Mouse (Mus musculus): ENCODE measurements around the gene S100a5.

The S100a5 gene

GRCm38 (mm10) chr3:90600458-90601195 lies 7.7 kb upstream of the S100a5 start:
- no peak for DNase-seq (ENCODE audit: low spot score)

- no peak for DNase-seq (ENCODE audit: low spot score)
These were observed 6.7 kb upstream of the S100a5 start, which contains the start of gene Gm42674 for GRCm38 (mm10) chr3:90601486-90602110. TSS of gene Gm42674 (plus strand) at chr3:90601904.

GRCm38 (mm10) chr3:90603623-90604022 lies 4.7 kb upstream of the S100a5 start, which contains the start of gene S100a4:
TSS of gene S100a4 (plus strand) at chr3:90603771.
- DNase-seq (ENCODE audit: low spot score): no peak

GRCm38 (mm10) chr3:90604416-90604815 lies 3.9 kb upstream of the S100a5 start:
- DNase-seq (ENCODE audit: low spot score): peak; percentile 90

- DNase-seq (ENCODE audit: low spot score): no peak
These were observed 3.3 kb upstream of the S100a5 start for GRCm38 (mm10) chr3:90605049-90605448.

- no peak for DNase-seq (ENCODE audit: low spot score)
These were observed 2.6 kb upstream of the S100a5 start for GRCm38 (mm10) chr3:90605736-90606135.

DNA sequence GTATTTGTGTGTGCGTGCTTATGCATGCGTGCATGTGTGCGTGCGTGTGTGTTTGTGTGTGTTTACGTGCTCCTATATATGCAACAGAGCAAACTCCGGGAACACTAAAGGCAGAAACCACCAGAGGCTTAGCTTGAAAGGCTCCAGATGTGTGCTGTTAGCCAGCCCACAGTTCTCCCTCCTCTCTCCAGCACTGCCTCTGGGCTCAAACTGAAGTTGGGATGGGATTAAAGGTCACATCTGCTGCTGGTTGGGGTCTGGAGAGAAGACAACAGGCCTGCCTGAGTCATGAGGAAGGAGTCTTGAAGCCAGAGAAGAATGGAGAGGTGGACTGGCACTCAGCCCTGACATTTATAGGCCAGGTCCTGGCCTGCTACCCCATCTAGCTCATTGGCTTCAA lies 2.1 kb upstream of the S100a5 start:
- no peak for DNase-seq (ENCODE audit: low spot score)

DNA sequence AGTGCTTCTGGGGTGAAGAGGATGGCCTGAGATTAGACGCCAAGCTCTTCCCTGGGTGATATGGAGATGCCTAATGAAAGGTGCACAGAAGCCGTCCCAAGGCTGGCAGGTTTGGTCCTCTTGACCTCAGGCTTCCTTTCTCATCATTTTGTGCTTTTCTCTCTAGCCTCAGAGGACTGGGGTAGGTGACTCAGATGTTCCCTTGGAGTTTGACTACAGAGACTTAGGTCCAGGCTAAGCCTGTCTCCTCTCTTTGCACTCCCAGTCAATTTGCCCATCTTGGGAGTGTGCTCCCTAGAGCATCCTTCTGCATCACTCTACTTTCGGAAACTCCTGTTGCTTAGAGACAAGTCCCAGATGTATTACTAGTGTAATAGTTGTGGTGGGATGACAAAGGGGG lies 962 bp upstream of the S100a5 start:
- DNase-seq (ENCODE audit: low spot score): no peak

- no peak for DNase-seq (ENCODE audit: low spot score)
These were observed 779 bp downstream of the S100a5 start for GRCm38 (mm10) chr3:90609102-90609501.

- no peak for DNase-seq (ENCODE audit: low spot score)
These were observed 3.2 kb downstream of the S100a5 start for GRCm38 (mm10) chr3:90611494-90611893.

DNA sequence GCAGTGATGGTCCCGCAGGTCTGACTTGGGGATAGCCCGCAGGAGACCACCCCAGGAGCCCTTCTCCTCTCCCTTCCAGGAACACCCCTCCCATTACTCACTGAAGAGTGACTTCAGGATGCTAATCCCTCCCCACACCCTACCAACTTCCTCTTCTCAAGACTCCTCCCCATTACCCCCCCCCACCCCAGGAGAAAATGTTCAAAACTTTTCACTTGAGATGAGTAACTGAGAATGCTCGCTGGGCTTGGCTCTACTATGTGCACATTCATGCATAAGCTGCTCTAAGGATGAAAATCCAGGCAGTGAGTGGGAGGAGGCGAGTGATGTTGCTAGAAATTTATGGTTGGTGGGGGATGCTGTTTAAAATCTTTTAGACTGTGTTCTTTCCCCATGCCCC lies 3.7 kb downstream of the S100a5 start:
- DNase-seq (ENCODE audit: low spot score): no peak

- DNase-seq (ENCODE audit: low spot score): peak; percentile 83
These were observed 4.5 kb downstream of the S100a5 start, which contains the start of gene S100a6 for GRCm38 (mm10) chr3:90612728-90613291. TSS of gene S100a6 (plus strand) at chr3:90612882.

GRCm38 (mm10) chr3:90613461-90614147 lies 5.3 kb downstream of the S100a5 start:
- no peak for DNase-seq (ENCODE audit: low spot score)

DNA sequence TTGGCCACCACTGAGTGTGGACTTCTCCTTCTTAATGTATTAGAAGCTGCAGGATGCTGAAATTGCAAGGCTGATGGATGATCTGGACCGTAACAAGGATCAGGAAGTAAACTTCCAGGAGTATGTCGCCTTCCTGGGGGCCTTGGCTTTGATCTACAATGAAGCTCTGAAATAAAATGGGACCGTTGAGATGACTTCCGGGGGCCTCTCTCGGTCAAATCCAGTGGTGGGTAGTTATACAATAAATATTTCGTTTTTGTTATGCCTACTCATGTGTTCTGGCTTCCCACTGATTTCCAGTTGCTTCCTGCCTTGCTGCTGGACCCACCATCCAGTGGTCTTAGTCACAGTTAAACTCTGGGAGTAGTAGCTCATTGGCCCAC lies 5.8 kb downstream of the S100a5 start:
- no peak for DNase-seq (ENCODE audit: low spot score)

DNA sequence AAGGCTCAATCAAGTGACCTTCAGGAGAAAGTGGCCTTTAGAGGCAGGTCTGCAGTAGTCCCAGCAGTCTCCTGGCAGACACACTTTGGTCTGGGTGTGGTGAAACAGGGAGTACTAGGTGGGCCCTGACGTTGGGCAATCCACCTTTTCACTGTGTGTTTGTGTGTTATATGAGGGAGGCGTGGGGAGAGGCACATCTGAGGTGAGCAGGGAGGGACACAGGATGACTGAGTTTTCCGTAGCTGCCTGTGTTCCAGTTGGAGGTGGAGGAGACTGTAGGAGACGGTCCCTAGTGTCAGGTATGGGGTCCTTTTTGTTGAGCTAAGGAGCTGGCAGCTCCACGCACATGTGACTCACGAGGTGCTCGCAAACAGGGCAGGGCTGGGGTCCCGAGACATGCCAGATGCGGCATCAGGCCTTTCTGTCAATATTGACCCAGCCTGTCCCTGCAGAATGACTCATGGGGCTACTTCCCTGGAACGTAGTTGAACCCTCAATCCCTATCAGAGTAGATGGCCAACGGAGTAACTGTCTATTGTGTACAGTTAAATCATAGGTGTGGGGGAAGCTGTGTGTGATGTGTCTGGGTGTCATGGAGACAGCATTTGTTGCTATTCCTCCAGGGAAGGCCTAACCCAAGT lies 6.4 kb downstream of the S100a5 start:
- DNase-seq (ENCODE audit: low spot score): no peak

DNA sequence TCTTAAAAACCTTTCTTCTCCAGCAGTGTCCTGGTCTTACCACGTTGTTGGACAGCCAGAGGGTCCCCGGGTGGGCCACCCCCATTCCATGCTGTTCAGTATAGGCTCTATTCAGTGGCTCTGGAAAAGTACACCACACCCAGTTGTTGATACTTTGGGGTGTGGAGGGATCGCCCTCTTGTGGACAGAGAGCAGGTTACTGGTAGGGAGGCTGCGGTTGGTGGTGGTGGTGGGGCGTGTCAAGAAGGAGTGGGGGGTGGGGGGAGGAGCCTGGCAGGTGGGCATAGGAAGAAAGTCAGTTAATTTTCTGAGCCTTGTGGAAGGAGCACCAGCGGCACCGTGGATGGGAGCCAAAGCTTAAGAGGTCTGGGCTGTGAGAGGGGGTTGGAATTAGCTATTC lies 7.1 kb downstream of the S100a5 start:
- DNase-seq (ENCODE audit: low spot score): peak; percentile 73

DNA sequence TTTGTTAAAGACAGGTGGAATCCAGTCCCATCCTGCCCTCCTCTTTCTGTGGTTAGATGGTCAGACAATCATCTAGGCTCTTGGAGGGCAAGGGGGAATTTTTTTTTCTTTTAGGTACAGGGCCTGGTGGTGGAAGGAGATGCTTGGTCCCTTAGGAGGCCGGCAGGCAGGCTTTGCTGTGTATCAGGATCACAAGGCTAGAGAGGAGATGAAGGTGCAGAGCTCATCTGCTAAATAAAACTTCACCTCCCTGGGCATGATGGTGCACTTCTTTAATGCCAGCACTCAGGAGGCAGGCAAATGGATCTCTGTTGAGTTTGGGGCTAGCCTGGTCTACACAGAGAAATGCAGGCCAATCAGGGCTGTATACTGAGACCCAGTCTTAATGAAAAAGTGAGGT lies 7.6 kb downstream of the S100a5 start:
- DNase-seq (ENCODE audit: low spot score): no peak

GRCm38 (mm10) chr3:90617586-90617985 lies 9.3 kb downstream of the S100a5 start:
- DNase-seq (ENCODE audit: low spot score): no peak

DNA sequence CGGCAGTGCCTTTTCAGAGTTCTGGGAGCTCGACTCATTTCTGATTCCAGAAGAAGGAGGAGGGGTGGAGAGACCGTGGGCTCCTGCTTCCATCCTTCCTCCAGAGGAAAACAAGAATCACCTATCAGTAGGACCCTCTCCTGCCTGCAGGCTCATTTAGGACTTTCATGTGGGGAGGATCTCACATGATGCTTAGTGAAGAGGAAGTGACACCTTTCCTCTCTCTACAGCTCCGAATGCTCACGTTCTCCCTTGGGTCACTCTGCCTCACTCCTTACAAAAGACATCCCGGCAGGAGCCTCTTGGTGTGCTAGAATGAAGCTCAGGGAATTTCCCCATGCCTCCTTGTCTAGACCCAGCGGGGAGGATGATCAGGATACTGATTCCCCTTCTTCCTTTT lies 13.2 kb downstream of the S100a5 start:
- DNase-seq (ENCODE audit: low spot score): no peak

DNA sequence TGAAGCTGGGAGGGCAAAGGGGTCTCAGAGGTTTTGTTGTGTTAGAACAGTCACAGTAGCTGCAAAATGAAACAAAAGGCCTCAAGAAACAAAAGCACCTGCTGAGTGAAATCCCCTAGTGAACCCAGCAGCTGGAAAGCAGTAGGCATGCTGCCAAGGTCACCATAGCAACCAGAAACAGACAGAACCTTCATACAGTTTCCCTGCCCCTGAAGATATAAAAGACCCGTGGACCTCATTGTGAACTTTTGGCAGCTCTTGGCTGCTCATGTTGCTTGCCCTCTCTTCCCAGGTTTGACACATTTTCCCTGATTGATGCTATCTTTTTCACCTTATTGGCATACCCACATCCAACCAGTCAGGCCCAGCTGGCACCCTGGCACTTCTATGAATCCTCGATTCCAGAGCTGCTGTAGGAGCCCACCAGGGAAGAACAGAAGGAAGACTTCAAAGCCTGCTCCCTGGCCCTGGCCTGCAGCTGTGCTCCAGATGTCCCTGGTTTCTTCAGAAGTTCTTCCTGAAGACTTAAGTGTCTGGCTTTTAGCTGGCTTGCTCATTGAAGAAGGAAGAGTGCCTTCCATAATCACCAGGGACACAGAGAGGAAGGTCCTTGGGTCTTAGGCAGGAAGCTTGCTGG lies 15.2 kb downstream of the S100a5 start:
- no peak for DNase-seq (ENCODE audit: low spot score)

GRCm38 (mm10) chr3:90625496-90625895 lies 17.2 kb downstream of the S100a5 start:
- no peak for DNase-seq (ENCODE audit: low spot score)

All from urinary bladder, postnatal 25 days (tissue).